Mouse (Mus musculus) midbrain, embryonic 11.5 days (tissue): Measurements from ENCODE around the gene Epha5. TPM values are rescaled to one million over a fixed set of nuclear protein-coding genes. Genes with fewer than 3 reads are reported as not detected.

ENCODE experiments used
- ATAC-seq: fragments of 200-750 bp; cut with Nextera tagmentation; 2 replicates; pipeline ENCODE4 v1.8.0; 2017; ENCODE audit warnings: moderate TSS enrichment, moderate library complexity; ENCODE audit not compliant: low FRiP score
- DNase-seq: peaks from one replicate; pipeline ENCODE4 v3.0.0; 2015; ENCODE audit warnings: low spot score; ENCODE audit errors: missing footprints
- H3K27ac ChIP-seq: fragments of 300-500 bp; sonication (generic); 2 replicates; pipeline ENCODE4 v1.5.1; 2014; ENCODE audit warnings: low read depth, low read length
- H3K27me3 ChIP-seq: fragments of 300-500 bp; sonication (generic); 2 replicates; pipeline ENCODE4 v1.6.1; 2014; ENCODE audit warnings: mild to moderate bottlenecking, low read length, moderate library complexity, mixed read lengths; ENCODE audit not compliant: control insufficient read depth, insufficient read depth
- H3K36me3 ChIP-seq: fragments of 300-500 bp; sonication (generic); 2 replicates; pipeline ENCODE4 v1.6.1; 2014; ENCODE audit warnings: mild to moderate bottlenecking, low read length, moderate library complexity, mixed read lengths; ENCODE audit not compliant: control insufficient read depth, insufficient read depth
- H3K4me1 ChIP-seq: fragments of 300-500 bp; sonication (generic); 2 replicates; pipeline ENCODE4 v1.6.1; 2014; ENCODE audit warnings: low read length; ENCODE audit not compliant: control insufficient read depth, insufficient read depth
- H3K4me2 ChIP-seq: fragments of 300-500 bp; sonication (generic); 2 replicates; pipeline ENCODE4 v1.6.1; 2014; ENCODE audit warnings: mild to moderate bottlenecking, moderate library complexity
- H3K4me3 ChIP-seq: fragments of 300-500 bp; sonication (generic); 2 replicates; pipeline ENCODE4 v1.5.1; 2014; ENCODE audit warnings: low read depth, low read length
- H3K9ac ChIP-seq: fragments of 300-500 bp; sonication (generic); 2 replicates; pipeline ENCODE4 v1.6.1; 2014; ENCODE audit warnings: low read length
- H3K9me3 ChIP-seq: fragments of 300-500 bp; sonication (generic); 2 replicates; pipeline ENCODE4 v1.6.1; 2016; ENCODE audit warnings: low read length; ENCODE audit not compliant: control insufficient read depth
- WGBS: fragments of 180-500 bp; shearing (Covaris S2); extraction: QIAGEN DNeasy Blood & Tissue Kit; methylation state at CpG from one replicate; pipeline ENCODE4 v1.1.7; 2014; 5-methylcytosine and 5-hydroxymethylcytosine counted together
- polyA plus RNA-seq: library from polyadenylated mRNA; unstranded; fragments of >200 nt; fragmentation: Nextera tagmentation; extraction: Ambion mirVana; gene quantifications from 2 replicates; pipeline ENCODE4 v1.2.1, GENCODE M21; 2014

Gene Epha5
- polyA plus RNA-seq, 1 experiment from 2014 or later: 26.7 TPM

- no peaks in the 10 kb centered on the region for H3K36me3 ChIP-seq
- no peak overlapping the region for H3K4me2 ChIP-seq
- WGBS: 92% methylated on average over 1 of the region's 1 CpGs
- ATAC-seq (no peak), DNase-seq (no peak)
- H3K27ac ChIP-seq: no peak overlapping the region
- no peaks in the 10 kb centered on the region for H3K9me3 ChIP-seq
- peaks cover 5% of the 10 kb centered on the region for H3K4me1 ChIP-seq
- no peak overlapping the region for H3K9ac ChIP-seq
- no peak overlapping the region for H3K4me3 ChIP-seq
- no peaks in the 10 kb centered on the region; the same call in 1 of the 2 replicates for H3K27me3 ChIP-seq
Observed at GRCm38 (mm10) chr5:84276996-84277395, 140.2 kb downstream of the Epha5 start.

- no peak overlapping the region for H3K9ac ChIP-seq
- no peaks in the 10 kb centered on the region for H3K27me3 ChIP-seq
- no peak overlapping the region for H3K4me2 ChIP-seq
- no peaks in the 10 kb centered on the region for H3K9me3 ChIP-seq
- no peak for DNase-seq
- H3K27ac ChIP-seq: no peak overlapping the region
- H3K4me1 ChIP-seq: no peaks in the 10 kb centered on the region; the same call in 1 of the 2 replicates
- H3K36me3 ChIP-seq: no peaks in the 10 kb centered on the region
- ATAC-seq: no peak
- 81% methylated on average over 4 of the region's 4 CpGs for WGBS
- H3K4me3 ChIP-seq: no peak overlapping the region
Observed at GRCm38 (mm10) chr5:84265407-84265806, 151.8 kb downstream of the Epha5 start.

- DNase-seq (no peak), ATAC-seq (no peak)
- WGBS: 67% methylated on average over 6 of the region's 6 CpGs
- Histone ChIP-seq H3K4me3 (no peak overlapping the region), H3K9me3 (no peaks in the 10 kb centered on the region), H3K27me3 (no peaks in the 10 kb centered on the region), H3K36me3 (no peaks in the 10 kb centered on the region), H3K9ac (no peak overlapping the region), H3K4me1 (no peaks in the 10 kb centered on the region; the same call in 1 of the 2 replicates), H3K27ac (no peak overlapping the region), H3K4me2 (no peak overlapping the region)
Observed at GRCm38 (mm10) chr5:84263999-84264398, 153.2 kb downstream of the Epha5 start.

- Histone ChIP-seq H3K27ac (no peak overlapping the region), H3K4me1 (no peaks in the 10 kb centered on the region), H3K4me3 (no peak overlapping the region), H3K4me2 (no peak overlapping the region), H3K9ac (no peak overlapping the region), H3K27me3 (no peaks in the 10 kb centered on the region), H3K9me3 (no peaks in the 10 kb centered on the region), H3K36me3 (no peaks in the 10 kb centered on the region)
- ATAC-seq (no peak), DNase-seq (no peak)
Observed at GRCm38 (mm10) chr5:84229971-84230370, 187.2 kb downstream of the Epha5 start.

GRCm38 (mm10) chr5:84208609-84209008 lies 208.6 kb downstream of the Epha5 start:
- ATAC-seq (peak; percentile 84), DNase-seq (no peak)
- 12% methylated on average over 2 of the region's 2 CpGs for WGBS
- H3K27me3 ChIP-seq: no peaks in the 10 kb centered on the region
- H3K4me1 ChIP-seq: no peaks in the 10 kb centered on the region
- H3K4me2 ChIP-seq: no peak overlapping the region
- no peak overlapping the region for H3K9ac ChIP-seq
- H3K27ac ChIP-seq: no peak overlapping the region
- H3K4me3 ChIP-seq: no peak overlapping the region
- H3K36me3 ChIP-seq: no peaks in the 10 kb centered on the region
- H3K9me3 ChIP-seq: no peaks in the 10 kb centered on the region

- no peak overlapping the region for H3K27ac ChIP-seq
- H3K4me1 ChIP-seq: no peaks in the 10 kb centered on the region
- no peaks in the 10 kb centered on the region for H3K27me3 ChIP-seq
- no peaks in the 10 kb centered on the region for H3K36me3 ChIP-seq
- no peak overlapping the region for H3K4me2 ChIP-seq
- ATAC-seq (no peak), DNase-seq (no peak)
- H3K4me3 ChIP-seq: no peak overlapping the region
- H3K9me3 ChIP-seq: no peaks in the 10 kb centered on the region
- WGBS: 83% methylated on average over 3 of the region's 3 CpGs
- no peak overlapping the region for H3K9ac ChIP-seq
Observed at GRCm38 (mm10) chr5:84193348-84193747, 223.8 kb downstream of the Epha5 start.

DNA sequence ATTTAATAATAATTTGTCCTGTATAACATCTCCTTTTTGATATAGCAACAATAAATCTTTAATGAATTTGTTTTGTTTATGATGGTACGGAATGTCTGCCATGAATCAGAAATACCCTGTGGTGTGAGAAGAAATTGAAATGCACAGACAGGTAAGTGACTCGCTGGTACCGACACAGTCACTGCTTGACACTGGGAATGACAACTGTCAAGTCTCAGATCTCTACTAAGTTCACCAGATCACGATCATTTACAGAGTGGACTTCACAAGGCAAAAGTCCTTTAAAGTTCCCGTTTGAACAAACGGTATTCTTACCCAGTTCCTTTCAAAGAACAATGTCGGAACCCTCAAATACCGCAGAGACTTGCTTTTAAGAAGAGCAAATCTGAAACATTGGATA lies 233.0 kb downstream of the Epha5 start:
- Histone ChIP-seq H3K9ac (no peak overlapping the region), H3K36me3 (no peaks in the 10 kb centered on the region), H3K9me3 (no peaks in the 10 kb centered on the region), H3K4me3 (no peak overlapping the region), H3K4me2 (no peak overlapping the region), H3K27me3 (no peaks in the 10 kb centered on the region), H3K27ac (no peak overlapping the region), H3K4me1 (no peaks in the 10 kb centered on the region)
- no peak for ATAC-seq
- no peak for DNase-seq
- 91% methylated on average over 8 of the region's 8 CpGs for WGBS

DNA sequence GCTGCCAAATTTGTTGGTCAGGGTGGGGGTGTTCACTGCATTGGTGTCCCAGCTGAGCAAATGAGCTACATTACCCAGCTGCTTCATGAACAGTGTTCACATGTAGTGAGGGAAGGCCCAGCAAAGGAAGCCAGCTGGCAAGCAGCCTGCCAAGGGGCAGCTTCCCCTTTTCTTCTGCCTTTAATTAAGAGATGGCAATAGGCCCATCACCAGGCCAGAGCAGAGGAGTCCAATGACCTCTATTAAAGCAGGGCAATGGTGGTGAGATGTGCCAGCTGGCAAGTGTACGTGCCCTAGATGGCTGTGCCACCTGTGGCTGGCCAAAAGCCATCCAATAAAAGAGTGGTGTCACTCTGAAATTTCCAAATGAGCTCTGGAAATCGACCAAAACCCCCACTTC lies 264.1 kb downstream of the Epha5 start:
- no peaks in the 10 kb centered on the region for H3K27me3 ChIP-seq
- 74% methylated on average over 2 of the region's 2 CpGs for WGBS
- no peak overlapping the region for H3K4me3 ChIP-seq
- no peaks in the 10 kb centered on the region for H3K9me3 ChIP-seq
- no peak for DNase-seq
- no peaks in the 10 kb centered on the region for H3K36me3 ChIP-seq
- H3K27ac ChIP-seq: no peak overlapping the region
- H3K4me2 ChIP-seq: no peak overlapping the region
- H3K9ac ChIP-seq: no peak overlapping the region
- no peaks in the 10 kb centered on the region for H3K4me1 ChIP-seq
- no peak for ATAC-seq

DNA sequence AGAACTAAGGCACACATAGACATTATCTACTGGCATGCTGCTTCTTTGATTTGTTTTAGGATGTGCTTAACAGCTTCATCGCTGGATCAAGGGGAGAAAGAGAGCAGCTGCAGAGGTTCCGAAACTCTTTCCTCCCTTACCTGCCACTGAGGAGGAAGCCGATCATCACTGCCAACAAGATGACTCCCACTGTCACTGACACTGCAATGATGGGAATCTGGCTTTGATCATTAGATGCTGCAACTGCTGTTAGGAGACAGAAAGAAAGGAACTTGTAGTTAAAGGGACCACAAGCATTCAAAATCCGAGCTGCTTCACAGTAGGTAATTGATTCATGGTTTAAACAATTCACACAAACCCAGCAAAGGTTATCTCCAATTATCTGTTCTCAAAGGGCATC lies 275.0 kb downstream of the Epha5 start:
- Histone ChIP-seq H3K27ac (no peak overlapping the region), H3K9me3 (no peaks in the 10 kb centered on the region), H3K9ac (no peak overlapping the region), H3K4me3 (no peak overlapping the region), H3K4me2 (no peak overlapping the region), H3K36me3 (no peaks in the 10 kb centered on the region), H3K27me3 (no peaks in the 10 kb centered on the region), H3K4me1 (no peaks in the 10 kb centered on the region)
- ATAC-seq: no peak
- 40% methylated on average over 4 of the region's 4 CpGs for WGBS
- DNase-seq: no peak

DNA sequence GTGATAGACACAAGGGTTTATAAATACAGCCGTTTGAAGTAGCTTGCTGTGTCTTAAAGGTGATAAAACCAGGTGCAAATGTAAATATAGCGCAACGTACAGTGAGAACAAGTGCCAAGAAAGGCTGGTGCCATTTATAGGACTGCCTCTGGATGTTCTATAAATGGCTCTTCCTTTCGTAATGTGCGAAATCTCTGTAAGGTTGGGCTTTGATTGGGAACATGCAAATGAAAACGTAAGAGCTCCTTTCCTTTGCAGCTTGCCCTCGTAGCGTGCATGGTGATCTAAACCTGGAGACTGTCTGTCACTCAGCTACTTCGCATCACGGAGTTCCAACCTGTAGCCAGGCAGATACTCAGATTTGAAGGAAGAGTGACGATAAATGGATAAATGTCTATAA lies 321.2 kb downstream of the Epha5 start:
- Histone ChIP-seq H3K4me3 (no peak overlapping the region), H3K27ac (no peak overlapping the region), H3K4me1 (no peaks in the 10 kb centered on the region), H3K9ac (no peak overlapping the region), H3K4me2 (no peak overlapping the region), H3K27me3 (no peaks in the 10 kb centered on the region), H3K36me3 (no peaks in the 10 kb centered on the region), H3K9me3 (no peaks in the 10 kb centered on the region)
- DNase-seq: no peak
- 87% methylated on average over 11 of the region's 11 CpGs for WGBS
- no peak for ATAC-seq
